Mouse (Mus musculus): Measurements from ENCODE around the gene BC017158. TPM values are rescaled to one million over a fixed set of nuclear protein-coding genes. Genes with fewer than 3 reads are reported as not detected.
"Not testable (repeated sequence)": the region's sequence is repeated elsewhere in the genome, so short reads cannot be mapped to it uniquely, and the experiment has no call there.

Gene BC017158
- polyA plus RNA-seq (2015; fragmentation: Nextera tagmentation; extraction: Ambion mirVana), result 9.0 and 10.0 TPM in 2 replicates

GRCm38 (mm10) chr7:128297617-128298480 lies at the start of gene BC017158:
Gene BC017158 (minus strand): TSS chr7:128298170.
- DNase-seq (ENCODE audit: low spot score), result peak; percentile 80

GRCm38 (mm10) chr7:128346991-128347390 lies 49.0 kb upstream of the BC017158 start:
- DNase-seq (ENCODE audit: low spot score), result no peak

- DNase-seq (ENCODE audit: low spot score), result no peak
Observed at GRCm38 (mm10) chr7:128346522-128346921, 48.6 kb upstream of the BC017158 start.

GRCm38 (mm10) chr7:128345691-128346090 lies 47.7 kb upstream of the BC017158 start:
- DNase-seq (ENCODE audit: low spot score), result no peak

- peak; percentile 39 for DNase-seq (ENCODE audit: low spot score)
Observed at GRCm38 (mm10) chr7:128344928-128345653, 47.1 kb upstream of the BC017158 start.

GRCm38 (mm10) chr7:128344488-128344887 lies 46.5 kb upstream of the BC017158 start:
- DNase-seq (ENCODE audit: low spot score), result no peak

- DNase-seq (ENCODE audit: low spot score), result not testable (repeated sequence)
Observed at GRCm38 (mm10) chr7:128342691-128343090, 44.7 kb upstream of the BC017158 start.

GRCm38 (mm10) chr7:128340321-128340720 lies 42.4 kb upstream of the BC017158 start:
- not testable (repeated sequence) for DNase-seq (ENCODE audit: low spot score)

GRCm38 (mm10) chr7:128332896-128333295 lies 34.9 kb upstream of the BC017158 start:
- DNase-seq (ENCODE audit: low spot score), result no peak

GRCm38 (mm10) chr7:128330981-128331380 lies 33.0 kb upstream of the BC017158 start:
- no peak for DNase-seq (ENCODE audit: low spot score)

GRCm38 (mm10) chr7:128324977-128325376 lies 27.0 kb upstream of the BC017158 start:
- DNase-seq (ENCODE audit: low spot score), result no peak

GRCm38 (mm10) chr7:128321260-128321659 lies 23.3 kb upstream of the BC017158 start:
- no peak for DNase-seq (ENCODE audit: low spot score)

GRCm38 (mm10) chr7:128320219-128320816 lies 22.3 kb upstream of the BC017158 start:
- DNase-seq (ENCODE audit: low spot score), result no peak

GRCm38 (mm10) chr7:128319140-128319539 lies 21.2 kb upstream of the BC017158 start:
- no peak for DNase-seq (ENCODE audit: low spot score)

GRCm38 (mm10) chr7:128317011-128317410 lies 19.0 kb upstream of the BC017158 start:
- DNase-seq (ENCODE audit: low spot score), result no peak

GRCm38 (mm10) chr7:128314491-128314890 lies 16.5 kb upstream of the BC017158 start:
- DNase-seq (ENCODE audit: low spot score), result no peak

- DNase-seq (ENCODE audit: low spot score), result no peak
Observed at GRCm38 (mm10) chr7:128313601-128314000, 15.6 kb upstream of the BC017158 start.

GRCm38 (mm10) chr7:128312375-128313059 lies 14.5 kb upstream of the BC017158 start:
- no peak for DNase-seq (ENCODE audit: low spot score)

- DNase-seq (ENCODE audit: low spot score), result no peak
Observed at GRCm38 (mm10) chr7:128311811-128312210, 13.8 kb upstream of the BC017158 start.

- no peak for DNase-seq (ENCODE audit: low spot score)
Observed at GRCm38 (mm10) chr7:128311263-128311662, 13.3 kb upstream of the BC017158 start.

GRCm38 (mm10) chr7:128310229-128310688 lies 12.3 kb upstream of the BC017158 start:
- DNase-seq (ENCODE audit: low spot score), result no peak

Measured in thymus, postnatal 0 days (tissue).